Mouse (Mus musculus) liver, adult 2 months (tissue): ENCODE measurements at regions not wholly inside any gene's neighbourhood (a gene's known extent, or its start where the extent isn't known, plus 50 kb on each side); places are given as distances from the start of the nearest gene placed in this dataset.

Experiments
- CTCF ChIP-seq: fragments of 200-500 bp; IDR thresholded peaks from 2 replicates; pipeline ENCODE4 v1.5.1; 2011; ENCODE audit warnings: low read depth, low read length, control low read depth
- POLR2A ChIP-seq: fragments of 200-500 bp; IDR thresholded peaks from 2 replicates; pipeline ENCODE4 v1.6.1; 2011; ENCODE audit warnings: low read length, control low read depth; ENCODE audit not compliant: insufficient read depth; ENCODE audit errors: extremely low read depth

DNA sequence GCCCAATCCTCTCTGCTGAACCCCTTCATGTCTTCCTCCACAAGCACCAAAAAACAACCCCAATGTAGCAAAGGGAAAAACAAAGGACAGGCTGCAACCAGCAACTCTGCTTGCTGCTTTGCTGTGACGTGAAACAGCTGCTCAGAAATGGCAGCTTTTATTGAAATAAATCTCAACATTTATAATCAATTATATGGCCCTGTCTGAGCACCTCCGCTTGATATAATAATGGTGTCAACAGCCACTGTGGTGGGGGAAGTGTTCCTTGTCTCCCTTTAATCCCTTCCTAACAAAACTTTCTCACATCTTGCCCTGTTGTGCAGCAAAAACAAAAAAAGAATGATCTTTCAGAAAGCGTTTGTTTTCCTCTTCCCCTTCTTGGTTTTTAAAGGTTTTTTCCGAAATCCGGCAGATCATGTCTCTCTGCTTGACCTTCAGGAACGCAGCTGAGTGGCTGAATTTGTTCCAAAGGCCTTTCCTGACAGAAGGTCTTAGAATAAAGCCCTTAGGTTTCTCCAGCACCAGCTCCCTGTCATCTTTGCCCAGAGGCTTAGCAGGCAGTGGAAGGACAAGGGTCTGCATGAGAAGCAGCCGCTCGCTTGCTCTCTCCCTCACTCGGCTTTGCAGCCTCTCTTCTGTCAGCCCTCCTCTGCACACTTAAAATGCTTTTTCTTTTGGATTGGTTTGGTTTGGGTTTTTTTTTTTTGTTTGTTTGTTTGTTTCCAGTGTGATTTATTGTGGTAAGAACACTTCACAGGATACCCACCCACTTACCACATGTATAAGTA is 313.4 kb downstream of the Tmem114 start:
- no peak for TF ChIP-seq CTCF
- TF ChIP-seq POLR2A: no peak
